Mouse (Mus musculus) heart, embryonic 11.5 days (tissue): ENCODE results near the gene Gm20388. TPM values are rescaled to one million over a fixed set of nuclear protein-coding genes. Genes with fewer than 3 reads are reported as not detected.

Experiments used
- ATAC-seq: fragments of 200-750 bp; cut with Nextera tagmentation; replicated peaks from 2 replicates; pipeline ENCODE4 v1.8.0; 2017; ENCODE audit warnings: moderate library complexity; ENCODE audit not compliant: insufficient number of reproducible peaks, low FRiP score, low TSS enrichment
- H3K27ac ChIP-seq: fragments of 300-500 bp; sonication (generic); 2 replicates; pipeline ENCODE4 v1.5.1; 2014; ENCODE audit warnings: mild to moderate bottlenecking, low read depth, low read length
- H3K27me3 ChIP-seq: fragments of 300-500 bp; sonication (generic); 2 replicates; pipeline ENCODE4 v1.6.1; 2014; ENCODE audit warnings: mild to moderate bottlenecking, low read length, mixed read lengths; ENCODE audit not compliant: control insufficient read depth, insufficient read depth
- H3K36me3 ChIP-seq: fragments of 300-500 bp; sonication (generic); 2 replicates; pipeline ENCODE4 v1.6.1; 2014; ENCODE audit warnings: mild to moderate bottlenecking, low read length, moderate library complexity, mixed read lengths; ENCODE audit not compliant: control insufficient read depth, insufficient read depth
- H3K4me1 ChIP-seq: fragments of 300-500 bp; sonication (generic); 2 replicates; pipeline ENCODE4 v1.6.1; 2014; ENCODE audit warnings: low read length; ENCODE audit not compliant: control insufficient read depth, insufficient read depth
- H3K4me2 ChIP-seq: fragments of 300-500 bp; sonication (generic); 2 replicates; pipeline ENCODE4 v1.6.1; 2014; ENCODE audit warnings: mild to moderate bottlenecking, moderate library complexity
- H3K4me3 ChIP-seq: fragments of 300-500 bp; sonication (generic); 2 replicates; pipeline ENCODE4 v1.5.1; 2014; ENCODE audit warnings: low read depth, low read length
- H3K9ac ChIP-seq: fragments of 300-500 bp; sonication (generic); 2 replicates; pipeline ENCODE4 v1.6.1; 2014; ENCODE audit warnings: mild to moderate bottlenecking, low read depth, low read length, moderate library complexity
- H3K9me3 ChIP-seq: fragments of 300-500 bp; sonication (generic); replicated peaks from 2 replicates; pipeline ENCODE4 v1.6.1; 2016; ENCODE audit warnings: low read length; ENCODE audit not compliant: control insufficient read depth
- WGBS: fragments of 180-500 bp; shearing (Covaris S2); extraction: QIAGEN DNeasy Blood & Tissue Kit; methylation state at CpG from one replicate; pipeline ENCODE4 v1.1.7; 2014; ENCODE audit not compliant: insufficient replicate concordance; 5-methylcytosine and 5-hydroxymethylcytosine counted together
- polyA plus RNA-seq: library from polyadenylated mRNA; unstranded; fragments of >200 nt; fragmentation: Nextera tagmentation; extraction: Ambion mirVana; gene quantifications from 2 replicates; pipeline ENCODE4 v1.2.1, GENCODE M21; 2014

The Gm20388 gene
- polyA plus RNA-seq, 1 experiment from 2014 or later, result 6.4 TPM

DNA sequence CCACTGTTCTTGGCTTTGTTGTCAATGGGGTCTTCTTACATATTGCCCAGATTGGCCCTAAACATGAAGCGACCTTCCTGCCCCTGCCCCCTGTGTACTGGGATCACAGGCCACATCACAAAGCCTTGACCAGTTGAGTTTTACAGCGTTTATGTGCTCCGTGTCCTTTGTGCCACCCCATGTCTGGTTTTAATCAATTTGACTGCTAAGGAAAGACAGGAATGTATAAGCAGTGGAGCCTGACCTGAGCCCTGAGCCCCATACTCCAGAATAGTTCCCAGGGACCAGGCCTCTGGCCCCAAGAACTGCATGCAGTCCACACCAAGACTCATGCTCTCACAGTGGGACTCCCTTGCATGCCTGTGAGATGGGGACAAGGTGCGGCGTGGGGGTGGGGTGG is 2964.5 kb downstream of the Gm20388 start:
- Histone ChIP-seq H3K27me3 (peaks cover 3% of the 10 kb centered on the region; the same call in 1 of the 2 replicates), H3K27ac (no peak overlapping the region), H3K4me1 (no peaks in the 10 kb centered on the region), H3K36me3 (no peaks in the 10 kb centered on the region), H3K4me2 (no peak overlapping the region), H3K9me3 (no peaks in the 10 kb centered on the region), H3K4me3 (no peak overlapping the region), H3K9ac (no peak overlapping the region)
- ATAC-seq, result no peak
- WGBS, result 57% methylated on average over 5 of the region's 5 CpGs

DNA sequence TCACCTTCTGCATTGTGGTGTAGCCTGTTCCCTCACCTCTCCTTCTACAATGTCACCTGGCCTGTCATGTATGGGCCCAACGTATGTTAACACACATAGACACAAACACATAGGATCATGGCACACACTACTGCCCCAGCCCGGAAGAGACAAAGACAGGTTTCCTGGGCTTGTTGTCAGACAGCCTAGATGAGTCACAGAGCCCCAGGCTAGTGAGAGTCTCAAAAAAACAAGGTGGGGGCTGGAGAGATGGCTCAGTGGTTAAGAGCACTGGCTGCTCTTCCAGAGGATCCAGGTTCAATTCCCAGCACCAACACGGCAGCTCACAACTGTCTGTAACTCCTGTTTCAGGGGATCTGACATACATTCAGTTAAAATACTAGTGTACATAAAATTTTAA is 2967.6 kb downstream of the Gm20388 start:
- no peak overlapping the region for H3K27ac ChIP-seq
- no peak overlapping the region for H3K4me2 ChIP-seq
- H3K4me3 ChIP-seq, result no peak overlapping the region
- WGBS, result 83% methylated on average over 3 of the region's 3 CpGs
- no peaks in the 10 kb centered on the region for H3K4me1 ChIP-seq
- no peak for ATAC-seq
- no peaks in the 10 kb centered on the region for H3K36me3 ChIP-seq
- no peak overlapping the region for H3K9ac ChIP-seq
- no peaks in the 10 kb centered on the region for H3K9me3 ChIP-seq
- no peaks in the 10 kb centered on the region for H3K27me3 ChIP-seq

DNA sequence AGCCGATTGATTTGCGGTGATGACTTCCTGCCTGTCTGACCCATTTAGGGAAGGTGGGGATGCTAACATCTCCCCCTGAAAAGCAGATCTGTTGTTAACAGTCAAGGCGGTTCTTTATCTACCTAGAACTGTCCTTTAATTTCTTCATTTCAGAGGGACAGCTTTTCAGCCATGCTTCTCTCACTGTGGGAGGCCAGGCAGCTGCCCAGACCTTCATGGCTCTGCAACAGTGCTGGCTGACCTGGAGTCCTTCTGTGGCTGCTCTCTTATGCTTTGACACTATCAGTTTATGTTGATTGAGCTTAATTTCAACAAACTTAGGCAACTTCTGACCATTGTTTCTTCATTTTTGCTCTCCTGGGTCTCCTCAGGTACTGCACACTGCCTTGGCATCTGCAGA is 2969.7 kb downstream of the Gm20388 start:
- WGBS, result 55% methylated on average over 3 of the region's 3 CpGs
- H3K4me1 ChIP-seq, result no peaks in the 10 kb centered on the region
- peaks cover 12% of the 10 kb centered on the region for H3K36me3 ChIP-seq
- H3K4me3 ChIP-seq, result no peak overlapping the region
- ATAC-seq, result no peak
- H3K4me2 ChIP-seq, result no peak overlapping the region
- H3K9me3 ChIP-seq, result no peaks in the 10 kb centered on the region
- no peaks in the 10 kb centered on the region for H3K27me3 ChIP-seq
- H3K9ac ChIP-seq, result no peak overlapping the region
- H3K27ac ChIP-seq, result no peak overlapping the region

DNA sequence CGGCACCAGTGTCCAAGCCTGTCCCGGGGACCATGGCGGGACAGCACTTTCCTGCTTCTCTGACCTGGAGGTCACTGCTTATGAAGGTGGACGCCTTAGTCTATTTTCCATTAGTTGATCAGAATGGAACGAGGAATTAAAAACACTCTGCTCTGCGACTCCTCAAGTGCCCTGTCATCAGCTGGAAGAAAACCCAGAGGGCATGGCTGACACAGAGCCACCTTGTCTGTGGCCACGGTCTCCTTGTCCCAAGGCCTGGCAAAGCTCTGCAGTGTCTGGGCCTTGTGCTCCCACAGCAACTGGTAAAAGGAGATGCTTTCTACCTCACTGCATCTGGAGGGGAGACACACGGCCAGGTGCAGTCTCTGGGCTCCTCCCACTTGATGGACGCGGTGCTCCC is 2973.0 kb downstream of the Gm20388 start:
- no peak overlapping the region for H3K4me2 ChIP-seq
- H3K36me3 ChIP-seq, result peaks cover 31% of the 10 kb centered on the region
- H3K4me3 ChIP-seq, result no peak overlapping the region
- ATAC-seq, result no peak
- no peaks in the 10 kb centered on the region for H3K9me3 ChIP-seq
- H3K27me3 ChIP-seq, result no peaks in the 10 kb centered on the region
- no peak overlapping the region for H3K9ac ChIP-seq
- no peak overlapping the region for H3K27ac ChIP-seq
- no peaks in the 10 kb centered on the region for H3K4me1 ChIP-seq
- 67% methylated on average over 10 of the region's 10 CpGs for WGBS

DNA sequence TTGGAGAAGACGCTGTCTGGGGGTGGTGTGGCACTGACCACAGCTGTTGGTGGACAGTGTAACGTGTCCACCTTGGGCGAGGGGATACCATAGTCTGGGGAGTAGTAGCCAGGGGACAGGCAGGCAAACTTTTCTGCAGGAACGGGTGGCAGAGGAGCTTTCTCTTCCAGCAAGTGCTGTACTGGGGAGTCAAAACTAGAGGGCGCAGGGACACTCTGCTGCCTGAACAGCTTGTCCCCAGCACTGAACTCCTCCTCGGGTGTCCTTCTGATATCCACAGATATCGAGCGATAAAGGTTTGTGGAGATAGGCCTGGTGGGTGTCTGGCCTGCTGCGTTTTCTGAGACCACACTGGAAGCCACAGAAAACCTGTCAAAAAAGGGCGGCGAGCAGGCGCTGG is 2980.8 kb downstream of the Gm20388 start:
- no peak overlapping the region for H3K4me2 ChIP-seq
- H3K9me3 ChIP-seq, result no peaks in the 10 kb centered on the region
- 81% methylated on average over 12 of the region's 12 CpGs for WGBS
- H3K27ac ChIP-seq, result no peak overlapping the region
- no peaks in the 10 kb centered on the region for H3K4me1 ChIP-seq
- H3K36me3 ChIP-seq, result peaks cover 67% of the 10 kb centered on the region
- H3K4me3 ChIP-seq, result no peak overlapping the region
- H3K27me3 ChIP-seq, result no peaks in the 10 kb centered on the region
- H3K9ac ChIP-seq, result no peak overlapping the region
- no peak for ATAC-seq

DNA sequence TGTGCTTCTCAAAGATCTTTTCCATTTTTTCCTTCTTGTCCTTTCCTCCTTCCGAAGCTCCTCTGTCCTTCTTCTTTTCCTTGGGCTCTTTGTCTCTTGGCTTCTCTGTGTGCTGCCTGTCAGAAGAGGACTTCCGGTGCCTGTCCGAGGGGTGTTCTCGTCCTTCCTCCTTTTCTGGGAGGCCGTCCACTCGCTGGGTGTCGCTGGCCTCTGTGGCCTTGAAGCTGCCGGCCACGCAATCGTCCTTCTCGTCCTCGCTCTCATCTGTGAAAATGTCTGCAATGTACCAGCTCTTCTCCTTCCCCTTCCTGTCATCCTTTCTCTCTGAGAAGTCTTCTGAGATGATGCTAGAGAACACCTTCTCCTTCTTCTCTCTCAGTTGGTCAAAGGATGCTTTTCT is 2982.8 kb downstream of the Gm20388 start:
- ATAC-seq, result no peak
- no peak overlapping the region for H3K27ac ChIP-seq
- no peak overlapping the region for H3K4me3 ChIP-seq
- H3K36me3 ChIP-seq, result peaks cover 58% of the 10 kb centered on the region
- 82% methylated on average over 12 of the region's 12 CpGs for WGBS
- no peaks in the 10 kb centered on the region for H3K9me3 ChIP-seq
- H3K27me3 ChIP-seq, result no peaks in the 10 kb centered on the region
- peaks cover 6% of the 10 kb centered on the region for H3K4me1 ChIP-seq
- H3K9ac ChIP-seq, result no peak overlapping the region
- no peak overlapping the region for H3K4me2 ChIP-seq

DNA sequence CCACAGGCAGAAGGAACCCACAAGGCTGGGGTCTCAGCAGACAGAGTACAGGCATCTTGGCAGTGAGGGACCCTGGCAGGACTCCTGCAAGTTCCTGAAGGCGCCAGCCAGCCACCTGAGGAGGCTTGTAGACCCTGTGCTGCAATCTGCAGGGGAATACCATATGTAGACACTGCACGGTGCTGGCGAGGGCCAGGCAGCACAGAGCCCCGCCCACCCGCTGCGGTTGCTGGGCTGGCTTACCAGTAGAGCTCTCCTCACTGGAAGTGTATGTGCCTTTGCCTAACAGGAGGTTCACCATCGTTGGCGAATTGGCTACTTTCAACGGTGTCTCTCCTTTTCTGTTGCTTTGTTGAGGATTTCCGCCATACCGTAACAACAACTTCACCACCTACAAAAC is 2985.7 kb downstream of the Gm20388 start:
- Histone ChIP-seq H3K27me3 (no peaks in the 10 kb centered on the region), H3K9ac (no peak overlapping the region), H3K27ac (no peak overlapping the region), H3K4me2 (no peak overlapping the region), H3K36me3 (peaks cover 49% of the 10 kb centered on the region), H3K9me3 (no peaks in the 10 kb centered on the region), H3K4me3 (no peak overlapping the region), H3K4me1 (peaks cover 19% of the 10 kb centered on the region)
- ATAC-seq, result no peak
- 92% methylated on average over 11 of the region's 11 CpGs for WGBS

DNA sequence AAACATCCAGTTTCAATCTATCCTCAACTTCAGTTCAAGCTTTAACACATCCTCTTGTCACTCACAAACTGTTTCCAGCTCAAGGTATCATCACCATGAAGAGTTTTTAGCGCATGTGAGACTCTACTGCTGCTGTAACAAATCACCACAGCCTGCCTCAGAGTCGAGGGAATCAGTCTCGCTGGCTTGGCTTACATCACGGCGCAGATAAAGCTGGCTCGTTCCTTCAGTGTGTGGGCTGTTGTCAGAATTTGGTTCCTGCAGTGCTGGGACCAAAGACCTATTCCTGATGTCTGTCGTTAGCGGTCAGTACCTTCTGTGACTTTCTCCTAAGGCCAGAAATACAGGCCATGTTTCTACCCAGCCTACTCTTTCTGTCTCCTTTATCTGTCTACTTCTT is 2986.6 kb downstream of the Gm20388 start:
- H3K27ac ChIP-seq, result no peak overlapping the region
- no peak for ATAC-seq
- no peak overlapping the region for H3K4me3 ChIP-seq
- no peaks in the 10 kb centered on the region for H3K9me3 ChIP-seq
- no peak overlapping the region for H3K9ac ChIP-seq
- H3K27me3 ChIP-seq, result no peaks in the 10 kb centered on the region
- H3K4me2 ChIP-seq, result no peak overlapping the region
- H3K36me3 ChIP-seq, result peaks cover 41% of the 10 kb centered on the region
- 84% methylated on average over 8 of the region's 8 CpGs for WGBS
- H3K4me1 ChIP-seq, result peaks cover 25% of the 10 kb centered on the region

DNA sequence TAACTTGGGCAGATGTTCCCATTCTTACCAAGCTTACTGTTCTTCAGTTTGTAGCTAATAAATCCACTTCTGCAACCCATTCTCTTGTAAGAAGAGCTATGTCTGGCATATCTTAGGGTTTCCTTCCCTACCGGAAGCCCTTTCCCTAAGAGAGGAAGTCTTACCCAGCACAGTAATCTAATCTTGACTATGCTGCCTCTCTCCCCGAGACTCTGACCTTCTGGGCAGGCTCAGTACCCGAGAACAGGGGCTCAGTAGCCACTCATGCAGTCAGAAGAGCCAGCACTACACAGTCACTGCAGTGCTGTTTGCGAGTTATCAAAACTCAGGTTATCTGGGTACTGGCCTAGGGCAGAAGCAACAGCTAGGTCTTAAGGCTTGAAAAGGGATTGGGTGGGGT is 2987.4 kb downstream of the Gm20388 start:
- Histone ChIP-seq H3K4me2 (no peak overlapping the region), H3K27me3 (no peaks in the 10 kb centered on the region), H3K27ac (no peak overlapping the region), H3K4me1 (peaks cover 32% of the 10 kb centered on the region), H3K9ac (no peak overlapping the region), H3K36me3 (peaks cover 35% of the 10 kb centered on the region), H3K4me3 (no peak overlapping the region), H3K9me3 (no peaks in the 10 kb centered on the region)
- ATAC-seq, result no peak
- 43% methylated on average over 4 of the region's 4 CpGs for WGBS
